Mouse (Mus musculus): ENCODE data around the gene Rab17.

The Rab17 gene

GRCm38 (mm10) chr1:90969347-90969784 is at the start of gene Rab17:
Gene Rab17, minus strand, starts transcription at chr1:90969661.
- Histone ChIP-seq H3K9me3 (ENCODE audit: low read length) (no peaks in the 10 kb centered on the region), H3K36me3 (ENCODE audit: insufficient read depth, low read length) (no peaks in the 10 kb centered on the region), H3K4me1 (replicated peaks; ENCODE audit: low read depth, low read length) (peaks cover 16% of the 10 kb centered on the region), H3K4me3 (replicated peaks; ENCODE audit: low read length) (peak within 1 kb of the TSS; percentile 32), H3K27me3 (ENCODE audit: insufficient read depth, low read length) (peaks cover 48% of the 10 kb centered on the region)
- TF ChIP-seq NANOG (IDR thresholded peaks at IDR 0.05; ENCODE audit: borderline replicate concordance, low read length): no peak
- no peak for TF ChIP-seq POU5F1 (IDR thresholded peaks at IDR 0.05; ENCODE audit: borderline replicate concordance, low read length)
- TF ChIP-seq CTCF (conservative IDR thresholded peaks at IDR 0.05; ENCODE audit: low read length): no peak

- no peaks in the 10 kb centered on the region for H3K9me3 ChIP-seq (ENCODE audit: low read length)
- H3K36me3 ChIP-seq (ENCODE audit: insufficient read depth, low read length): no peaks in the 10 kb centered on the region
- H3K27me3 ChIP-seq (ENCODE audit: insufficient read depth, low read length): peaks cover 33% of the 10 kb centered on the region
- no peak for TF ChIP-seq POU5F1 (IDR thresholded peaks at IDR 0.05; ENCODE audit: borderline replicate concordance, low read length)
- no peak for TF ChIP-seq CTCF (conservative IDR thresholded peaks at IDR 0.05; ENCODE audit: low read length)
- no peak for TF ChIP-seq NANOG (IDR thresholded peaks at IDR 0.05; ENCODE audit: borderline replicate concordance, low read length)
- H3K4me1 ChIP-seq (replicated peaks; ENCODE audit: low read depth, low read length): peaks cover 3% of the 10 kb centered on the region; the same call in 1 of the 2 replicates
- H3K4me3 ChIP-seq (replicated peaks; ENCODE audit: low read length): peak overlapping the region; percentile 26; the same call in 1 of the 2 replicates
These were observed 47.8 kb upstream of the Rab17 start for GRCm38 (mm10) chr1:91017111-91017758.

- H3K9me3 ChIP-seq (ENCODE audit: low read length): no peaks in the 10 kb centered on the region
These were observed 46.1 kb upstream of the Rab17 start for GRCm38 (mm10) chr1:91015571-91015970.

GRCm38 (mm10) chr1:91013803-91014202 is 44.3 kb upstream of the Rab17 start:
- Histone ChIP-seq H3K36me3 (ENCODE audit: insufficient read depth, low read length) (no peaks in the 10 kb centered on the region), H3K4me1 (replicated peaks; ENCODE audit: low read depth, low read length) (peaks cover 3% of the 10 kb centered on the region; the same call in 1 of the 2 replicates), H3K4me3 (replicated peaks; ENCODE audit: low read length) (no peak overlapping the region), H3K27me3 (ENCODE audit: insufficient read depth, low read length) (peaks cover 32% of the 10 kb centered on the region), H3K9me3 (ENCODE audit: low read length) (no peaks in the 10 kb centered on the region)
- no peak for TF ChIP-seq NANOG (IDR thresholded peaks at IDR 0.05; ENCODE audit: borderline replicate concordance, low read length)
- TF ChIP-seq POU5F1 (IDR thresholded peaks at IDR 0.05; ENCODE audit: borderline replicate concordance, low read length): no peak
- no peak for TF ChIP-seq CTCF (conservative IDR thresholded peaks at IDR 0.05; ENCODE audit: low read length)

More at GRCm38 (mm10) chr1:91015571-91015970, 46.1 kb upstream of the Rab17 start:
- Histone ChIP-seq H3K4me3 (replicated peaks; ENCODE audit: low read length) (no peak overlapping the region), H3K4me1 (replicated peaks; ENCODE audit: low read depth, low read length) (peaks cover 3% of the 10 kb centered on the region; the same call in 1 of the 2 replicates), H3K27me3 (ENCODE audit: insufficient read depth, low read length) (peaks cover 33% of the 10 kb centered on the region), H3K36me3 (ENCODE audit: insufficient read depth, low read length) (no peaks in the 10 kb centered on the region)
- TF ChIP-seq POU5F1 (IDR thresholded peaks at IDR 0.05; ENCODE audit: borderline replicate concordance, low read length) (no peak), NANOG (IDR thresholded peaks at IDR 0.05; ENCODE audit: borderline replicate concordance, low read length) (no peak), CTCF (conservative IDR thresholded peaks at IDR 0.05; ENCODE audit: low read length) (no peak)

- H3K4me3 ChIP-seq (replicated peaks; ENCODE audit: low read length): no peak overlapping the region
These were observed 41.9 kb upstream of the Rab17 start for GRCm38 (mm10) chr1:91011336-91011735.

GRCm38 (mm10) chr1:91010716-91011115 is 41.3 kb upstream of the Rab17 start:
- TF ChIP-seq NANOG (IDR thresholded peaks at IDR 0.05; ENCODE audit: borderline replicate concordance, low read length) (no peak), CTCF (conservative IDR thresholded peaks at IDR 0.05; ENCODE audit: low read length) (no peak), POU5F1 (IDR thresholded peaks at IDR 0.05; ENCODE audit: borderline replicate concordance, low read length) (no peak)
- Histone ChIP-seq H3K27me3 (ENCODE audit: insufficient read depth, low read length) (peaks cover 17% of the 10 kb centered on the region; the same call in 1 of the 2 replicates), H3K4me1 (replicated peaks; ENCODE audit: low read depth, low read length) (peaks cover 3% of the 10 kb centered on the region; the same call in 1 of the 2 replicates), H3K9me3 (ENCODE audit: low read length) (no peaks in the 10 kb centered on the region), H3K4me3 (replicated peaks; ENCODE audit: low read length) (no peak overlapping the region), H3K36me3 (ENCODE audit: insufficient read depth, low read length) (no peaks in the 10 kb centered on the region)

More at GRCm38 (mm10) chr1:91011336-91011735, 41.9 kb upstream of the Rab17 start:
- peaks cover 18% of the 10 kb centered on the region for H3K27me3 ChIP-seq (ENCODE audit: insufficient read depth, low read length)
- TF ChIP-seq CTCF (conservative IDR thresholded peaks at IDR 0.05; ENCODE audit: low read length) (no peak), NANOG (IDR thresholded peaks at IDR 0.05; ENCODE audit: borderline replicate concordance, low read length) (no peak), POU5F1 (IDR thresholded peaks at IDR 0.05; ENCODE audit: borderline replicate concordance, low read length) (no peak)
- peaks cover 3% of the 10 kb centered on the region; the same call in 1 of the 2 replicates for H3K4me1 ChIP-seq (replicated peaks; ENCODE audit: low read depth, low read length)
- no peaks in the 10 kb centered on the region for H3K9me3 ChIP-seq (ENCODE audit: low read length)
- no peaks in the 10 kb centered on the region for H3K36me3 ChIP-seq (ENCODE audit: insufficient read depth, low read length)

GRCm38 (mm10) chr1:91010216-91010615 is 40.8 kb upstream of the Rab17 start:
- no peaks in the 10 kb centered on the region for H3K4me1 ChIP-seq (replicated peaks; ENCODE audit: low read depth, low read length)
- H3K9me3 ChIP-seq (ENCODE audit: low read length): no peaks in the 10 kb centered on the region
- TF ChIP-seq CTCF (conservative IDR thresholded peaks at IDR 0.05; ENCODE audit: low read length) (no peak), NANOG (IDR thresholded peaks at IDR 0.05; ENCODE audit: borderline replicate concordance, low read length) (no peak), POU5F1 (IDR thresholded peaks at IDR 0.05; ENCODE audit: borderline replicate concordance, low read length) (no peak)
- H3K27me3 ChIP-seq (ENCODE audit: insufficient read depth, low read length): peaks cover 14% of the 10 kb centered on the region; the same call in 1 of the 2 replicates
- H3K4me3 ChIP-seq (replicated peaks; ENCODE audit: low read length): no peak overlapping the region
- H3K36me3 ChIP-seq (ENCODE audit: insufficient read depth, low read length): no peaks in the 10 kb centered on the region

- Histone ChIP-seq H3K4me3 (replicated peaks; ENCODE audit: low read length) (no peak overlapping the region), H3K4me1 (replicated peaks; ENCODE audit: low read depth, low read length) (no peaks in the 10 kb centered on the region), H3K27me3 (ENCODE audit: insufficient read depth, low read length) (peaks cover 10% of the 10 kb centered on the region; the same call in 1 of the 2 replicates), H3K36me3 (ENCODE audit: insufficient read depth, low read length) (no peaks in the 10 kb centered on the region), H3K9me3 (ENCODE audit: low read length) (no peaks in the 10 kb centered on the region)
- TF ChIP-seq NANOG (IDR thresholded peaks at IDR 0.05; ENCODE audit: borderline replicate concordance, low read length) (no peak), POU5F1 (IDR thresholded peaks at IDR 0.05; ENCODE audit: borderline replicate concordance, low read length) (no peak), CTCF (conservative IDR thresholded peaks at IDR 0.05; ENCODE audit: low read length) (no peak)
These were observed 39.8 kb upstream of the Rab17 start for GRCm38 (mm10) chr1:91009266-91009665.

All from E14TG2a.4 (cell line).